Mouse (Mus musculus): Measurements from ENCODE around the gene Zfp821. TPM values are rescaled to one million over a fixed set of nuclear protein-coding genes. Genes with fewer than 3 reads are reported as not detected.

The Zfp821 gene
- total RNA-seq, 2 experiments from 2014 or later: 6.9 TPM

- no peak for DNase-seq
- intact Hi-C loops (cut with DNase I): no loop called here
Measured at GRCm38 (mm10) chr8:109773154-109773553, 67.8 kb downstream of the Zfp821 start.

Other genes with a start within 250 kb of the Zfp821 start
- gene Pmfbp1, start 211.5 kb upstream of the Zfp821 start, total RNA-seq (2021): not detected
- gene Dhx38, start 139.7 kb upstream of the Zfp821 start, total RNA-seq (2021): 10 to 100 TPM; 12.3 to 12.6 TPM
- gene Txnl4b, start 139.7 kb upstream of the Zfp821 start, total RNA-seq (2021): 1 to 10 TPM; 4.2 to 4.8 TPM
- gene Hp, start 126.4 kb upstream of the Zfp821 start, total RNA-seq (2021): 1 to 10 TPM; 4.2 to 6.4 TPM
- 10 to 100 TPM; 16.1 to 17.0 TPM for gene Dhodh, start 96.9 kb upstream of the Zfp821 start, total RNA-seq (2021)
- not detected for gene Pkd1l3, start 91.0 kb upstream of the Zfp821 start, total RNA-seq (2021)
- 10 to 100 TPM; 40.5 to 42.8 TPM for gene Ist1, start 12.3 kb upstream of the Zfp821 start, total RNA-seq (2021)
- 10 to 100 TPM; 21.0 to 24.2 TPM for gene Atxn1l, start 32.2 kb downstream of the Zfp821 start, total RNA-seq (2021)
- gene Ap1g1, start 73.0 kb downstream of the Zfp821 start, total RNA-seq (2021): 10 to 100 TPM; 37.7 to 38.9 TPM
- gene Phlpp2, start 163.0 kb downstream of the Zfp821 start, total RNA-seq (2021): 1 to 10 TPM; 4.8 to 5.5 TPM

Data from heart, postnatal 36 days (tissue).